Mouse (Mus musculus) embryo, embryonic 11.5 days (tissue): ENCODE data around the gene Acer1.
"Not testable (repeated sequence)": the region's sequence is repeated elsewhere in the genome, so short reads cannot be mapped to it uniquely, and the experiment has no call there.

Experiments used
- DNase-seq: peaks from one replicate; pipeline ENCODE4 v3.0.0-alpha.2; 2012; ENCODE audit warnings: low read depth, low spot score

Gene Acer1

DNA sequence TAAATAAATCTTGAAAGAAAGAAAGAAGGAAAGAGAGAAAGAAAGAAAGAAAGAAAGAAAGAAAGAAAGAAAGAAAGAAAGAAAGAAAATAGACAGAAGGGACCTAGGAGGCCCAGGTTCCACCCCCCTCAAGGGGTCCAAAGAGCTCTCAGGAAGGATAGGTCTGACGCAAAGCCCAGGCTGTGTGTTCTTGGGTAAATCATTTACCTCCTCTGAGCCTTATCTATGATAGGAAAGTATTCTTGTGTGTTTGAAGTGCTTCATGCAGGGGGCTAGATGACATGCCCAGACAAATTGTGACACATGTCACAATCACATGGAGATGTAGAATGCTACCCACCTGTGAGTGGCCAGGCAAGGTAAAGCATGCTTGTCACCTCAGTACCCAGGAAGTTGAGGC, 29.3 kb downstream of the Acer1 start:
- no peak for DNase-seq

GRCm38 (mm10) chr17:56950915-56951314, 31.0 kb downstream of the Acer1 start:
- peak; percentile 36 for DNase-seq

DNA sequence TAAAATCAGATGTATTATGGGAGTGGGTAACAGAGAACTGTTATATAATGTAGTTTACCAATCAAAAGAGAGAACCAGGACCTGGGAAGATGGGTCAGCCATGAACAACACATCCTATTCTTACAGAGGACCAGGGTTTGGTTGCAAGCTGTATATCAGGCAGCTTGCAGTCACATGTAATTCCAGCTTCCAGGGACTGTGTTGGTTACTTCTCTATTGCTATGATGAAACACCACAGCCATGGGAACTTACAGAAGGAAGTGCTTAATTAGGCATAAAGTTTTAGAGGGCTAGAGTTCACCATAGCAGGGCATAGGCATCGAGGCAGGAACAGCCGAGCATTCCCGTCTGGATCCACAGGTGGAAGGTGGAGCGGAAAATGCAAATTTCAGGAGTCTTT, 43.2 kb downstream of the Acer1 start:
- no peak for DNase-seq

DNA sequence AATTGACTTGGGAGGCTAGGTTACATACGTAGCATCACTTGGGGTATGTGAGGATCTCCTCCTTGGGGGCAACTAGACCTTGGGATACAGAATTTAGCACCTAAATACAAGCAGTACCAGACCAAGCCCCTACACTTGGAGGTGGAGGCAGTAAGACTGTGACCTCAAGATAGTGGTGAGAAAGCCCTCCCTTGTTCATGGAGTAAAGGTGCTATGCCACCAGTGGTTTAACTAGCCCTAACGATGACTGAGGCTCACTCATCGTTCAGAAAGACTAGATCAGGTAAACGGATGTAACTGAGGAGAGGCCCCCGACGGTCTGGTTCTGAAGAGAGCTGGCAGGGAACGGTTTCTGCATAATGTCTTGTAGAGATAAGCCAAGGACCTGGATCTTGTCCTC, 45.2 kb downstream of the Acer1 start:
- no peak for DNase-seq

DNA sequence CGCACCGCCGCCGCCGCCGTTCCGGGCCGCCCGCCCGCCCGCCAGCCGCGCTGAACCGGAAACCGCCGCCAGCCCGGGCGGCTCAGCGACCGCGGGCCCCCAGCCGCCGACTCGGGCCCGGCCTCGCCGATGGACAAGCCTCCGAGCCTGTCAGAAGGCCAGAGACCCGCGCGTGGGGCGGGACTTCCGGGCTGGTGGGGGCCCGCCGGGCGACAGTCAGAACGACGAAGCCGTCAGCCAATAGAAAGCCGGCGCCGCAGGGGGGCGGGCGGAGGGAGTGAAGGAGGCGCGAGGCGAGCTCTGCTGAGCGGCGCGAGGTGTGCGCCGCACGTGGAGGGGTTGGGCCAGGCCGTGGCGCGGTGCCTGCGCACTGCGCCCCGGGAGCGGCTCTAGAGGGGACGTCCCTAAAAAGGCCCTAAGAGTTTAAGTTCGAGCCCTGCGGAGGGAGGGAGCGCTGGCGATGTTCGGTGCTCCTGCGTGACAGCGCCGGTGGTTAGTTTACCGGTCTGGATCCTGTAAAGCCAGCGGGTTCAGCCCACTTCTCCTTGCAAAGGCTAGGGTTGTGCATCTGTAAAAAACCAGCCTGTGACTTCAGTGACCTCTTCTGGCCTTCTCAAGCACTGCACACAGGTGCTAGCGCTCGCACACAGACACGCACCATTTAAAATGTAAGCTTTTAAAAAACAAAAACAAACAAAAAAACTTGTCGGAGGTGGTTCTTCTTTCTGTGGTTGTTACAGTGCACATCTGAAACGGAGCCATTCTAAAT, 46.4 kb downstream of the Acer1 start, which contains the start of gene Mllt1:
Gene Mllt1 (minus strand): TSS at position 53 of the 769 bp plus-strand sequence.
- DNase-seq: peak; percentile 97

- peak; percentile 14 for DNase-seq
Measured at GRCm38 (mm10) chr17:56934545-56935330, 47.2 kb downstream of the Acer1 start.

DNA sequence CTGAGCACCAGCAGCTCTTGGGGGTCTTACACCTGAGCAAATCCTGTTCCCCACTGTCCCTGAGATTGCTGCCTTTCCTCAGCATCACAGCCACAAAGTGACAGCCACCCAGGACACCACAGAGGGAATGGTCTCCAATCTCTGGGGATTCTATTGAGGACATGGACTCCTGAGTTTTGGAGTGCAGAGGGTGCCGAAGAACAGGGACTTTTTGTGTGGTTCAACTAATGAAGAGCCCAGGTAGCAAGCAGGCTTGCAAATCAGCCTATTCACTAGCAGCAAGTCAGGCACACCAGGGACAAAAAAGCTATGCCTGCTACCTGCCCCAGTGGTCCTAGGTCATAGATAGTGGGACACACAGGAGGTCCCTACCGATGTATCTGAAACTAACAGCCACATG, 48.5 kb downstream of the Acer1 start:
- DNase-seq: no peak

GRCm38 (mm10) chr17:56930026-56930425, 51.9 kb downstream of the Acer1 start:
- no peak for DNase-seq

GRCm38 (mm10) chr17:56929530-56929929, 52.4 kb downstream of the Acer1 start:
- DNase-seq: no peak

GRCm38 (mm10) chr17:56929101-56929500, 52.8 kb downstream of the Acer1 start:
- DNase-seq: no peak

DNA sequence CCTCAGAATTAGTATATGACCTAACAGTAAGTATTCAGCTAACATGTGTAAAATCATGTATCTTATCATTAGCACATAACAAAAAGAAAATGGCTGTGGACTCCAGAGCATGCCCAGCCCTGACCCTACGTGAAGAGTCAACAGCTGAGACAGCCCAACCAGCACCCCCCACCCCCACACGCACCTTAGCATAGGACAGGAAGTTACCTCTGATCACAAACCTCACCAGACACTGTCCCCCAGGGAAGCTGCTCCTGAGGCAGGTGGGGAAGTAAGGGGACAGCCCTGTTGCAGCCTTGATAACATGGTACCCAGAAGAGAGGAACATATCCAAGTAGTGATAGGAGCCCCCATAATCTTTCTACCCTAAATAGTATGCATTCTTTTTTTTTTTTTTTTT, 55.9 kb downstream of the Acer1 start:
- no peak for DNase-seq

GRCm38 (mm10) chr17:56919725-56920124, 62.2 kb downstream of the Acer1 start:
- DNase-seq: no peak

- DNase-seq: no peak
Measured at GRCm38 (mm10) chr17:56917166-56917565, 64.8 kb downstream of the Acer1 start.

DNA sequence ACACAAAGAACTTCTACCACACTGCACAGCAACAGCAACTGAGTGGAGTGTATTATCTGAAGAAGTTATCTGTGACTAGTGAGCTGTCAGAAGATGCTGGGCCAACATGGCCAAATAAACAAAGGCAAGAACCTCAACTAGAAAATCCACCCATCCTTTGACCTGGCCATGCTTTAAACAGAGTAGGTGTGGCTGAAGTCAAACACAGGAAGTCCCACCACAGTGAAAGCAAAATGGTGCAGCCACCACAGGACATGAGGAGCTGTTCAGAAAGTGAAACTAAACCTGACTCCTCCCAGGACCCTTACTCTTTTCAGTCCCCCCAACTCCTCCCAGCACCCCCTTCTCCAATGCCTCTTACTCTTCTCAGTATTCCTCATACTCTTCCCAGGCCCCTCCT, 68.5 kb downstream of the Acer1 start:
- DNase-seq: no peak

GRCm38 (mm10) chr17:56913023-56913422, 68.9 kb downstream of the Acer1 start:
- no peak for DNase-seq

DNA sequence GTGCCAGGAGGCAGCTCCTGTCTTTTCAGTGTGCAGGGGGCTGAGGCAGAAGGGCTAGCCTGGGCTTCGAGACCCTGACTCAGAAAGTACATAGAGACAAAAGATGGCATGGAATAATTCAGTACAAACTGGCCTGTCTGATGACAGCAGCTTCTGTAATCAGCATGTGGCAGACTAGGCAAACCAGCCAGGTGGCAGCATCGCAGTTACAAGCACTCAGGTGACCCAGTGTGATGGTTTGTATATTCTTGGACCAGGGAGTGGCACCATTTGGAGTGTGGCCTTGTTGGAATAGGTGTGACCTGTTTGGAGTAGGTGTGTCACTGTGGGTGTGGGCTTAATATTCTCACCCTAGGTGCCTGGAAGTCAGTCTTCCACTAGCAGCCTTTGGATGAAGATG, 72.2 kb downstream of the Acer1 start:
- not testable (repeated sequence) for DNase-seq

DNA sequence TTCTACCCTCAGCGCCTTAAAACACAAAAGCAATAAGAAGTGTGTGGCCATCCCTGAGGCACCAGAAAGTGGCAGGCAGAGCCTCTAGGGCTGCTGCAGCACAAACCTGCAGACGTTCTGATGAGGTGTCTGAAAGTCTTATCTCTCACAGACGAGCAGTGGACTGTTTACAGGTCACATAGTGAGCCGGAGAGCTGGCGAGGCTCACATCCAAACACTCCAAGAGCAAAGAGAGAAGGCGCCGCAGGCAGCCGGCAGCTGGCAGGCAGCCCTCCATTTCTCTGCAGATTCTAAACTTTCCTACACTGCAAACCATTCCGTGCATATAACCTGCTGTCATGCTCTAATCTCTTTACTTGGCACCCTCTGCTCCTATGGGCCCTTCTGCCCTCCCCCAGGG, 74.0 kb downstream of the Acer1 start:
- DNase-seq: no peak

DNA sequence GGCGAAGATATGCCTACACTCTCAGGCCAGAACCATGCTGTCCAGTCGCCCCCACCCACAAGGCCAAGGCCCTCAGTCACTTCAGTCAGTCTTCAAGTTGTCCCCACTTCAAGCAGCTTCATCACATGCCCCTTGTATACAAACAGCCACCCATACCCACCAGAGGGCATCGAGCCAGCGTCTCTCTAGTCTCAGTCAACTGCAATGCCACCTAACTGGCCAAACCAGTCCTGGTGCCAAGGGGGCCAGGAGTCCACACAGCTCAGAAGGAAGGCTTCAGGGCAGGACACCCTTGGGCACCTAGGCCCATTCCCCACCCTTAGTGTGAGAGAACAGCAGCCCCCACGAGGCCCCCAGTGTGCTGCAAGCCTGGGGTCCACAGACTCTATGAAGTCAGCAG, 74.8 kb downstream of the Acer1 start:
- DNase-seq: no peak

DNA sequence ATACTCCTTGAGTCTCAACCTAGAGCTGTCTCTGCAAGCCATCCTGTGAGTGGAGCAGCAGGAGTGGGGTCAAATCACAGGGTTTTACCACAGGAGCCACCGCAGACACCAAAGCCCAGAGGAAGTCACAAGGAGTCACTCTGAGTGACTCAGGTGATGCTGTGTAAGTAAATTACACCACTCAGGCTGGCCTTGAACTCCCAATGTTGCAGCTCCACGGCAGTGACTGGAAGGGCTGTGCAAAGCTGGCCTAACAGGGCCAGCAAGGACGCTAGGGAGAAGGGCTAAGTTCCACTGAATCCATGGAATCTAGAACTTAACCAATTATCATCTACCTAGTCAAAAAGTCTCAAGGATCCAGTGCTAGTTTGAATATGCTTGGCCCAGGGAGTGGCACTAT, 75.8 kb downstream of the Acer1 start:
- no peak for DNase-seq
